Mouse (Mus musculus): Measurements from ENCODE around the gene Stxbp3.

Gene Stxbp3

DNA sequence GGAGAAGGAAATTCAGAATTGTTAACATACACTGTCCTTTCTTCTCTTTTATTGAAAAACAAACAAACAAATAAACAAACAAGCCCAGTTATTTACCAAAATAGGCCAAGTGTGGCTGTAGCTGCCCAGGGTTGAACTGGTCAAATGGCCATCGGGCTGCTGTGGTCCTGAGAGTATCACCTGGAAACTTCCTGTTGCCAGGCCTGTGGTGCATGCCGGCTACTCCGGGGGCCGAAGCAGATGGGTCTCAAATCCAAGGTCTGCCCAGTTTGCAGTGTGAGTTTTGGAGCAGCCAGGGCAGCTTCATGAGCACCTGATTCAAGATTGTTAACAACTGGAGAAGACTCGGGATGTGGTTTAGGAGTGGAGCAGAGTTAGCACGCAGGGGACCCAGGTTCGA is 74.8 kb downstream of the Stxbp3 start:
- DNase-seq (ENCODE audit: low read depth, low spot score): no peak

DNA sequence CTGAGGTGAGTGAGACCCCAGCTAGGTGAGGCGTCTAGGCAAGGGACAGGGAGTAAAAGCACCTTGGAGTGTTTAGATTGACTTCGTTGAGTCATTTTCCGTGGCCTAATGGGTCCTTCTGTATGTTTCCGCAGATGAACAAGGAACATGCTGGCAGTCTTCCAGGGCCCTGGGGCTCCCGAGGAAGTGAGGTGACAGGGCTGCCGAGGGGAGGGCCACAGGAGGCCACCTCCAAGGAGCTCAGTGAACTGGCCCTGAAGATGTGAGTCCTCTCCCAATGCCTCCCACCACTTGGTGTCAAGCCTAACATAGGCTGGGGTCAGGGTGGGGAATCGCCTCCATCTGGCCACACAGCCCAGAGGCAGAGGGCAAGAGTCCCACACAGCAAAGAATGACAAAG is 75.3 kb downstream of the Stxbp3 start:
- no peak for DNase-seq (ENCODE audit: low read depth, low spot score)

DNA sequence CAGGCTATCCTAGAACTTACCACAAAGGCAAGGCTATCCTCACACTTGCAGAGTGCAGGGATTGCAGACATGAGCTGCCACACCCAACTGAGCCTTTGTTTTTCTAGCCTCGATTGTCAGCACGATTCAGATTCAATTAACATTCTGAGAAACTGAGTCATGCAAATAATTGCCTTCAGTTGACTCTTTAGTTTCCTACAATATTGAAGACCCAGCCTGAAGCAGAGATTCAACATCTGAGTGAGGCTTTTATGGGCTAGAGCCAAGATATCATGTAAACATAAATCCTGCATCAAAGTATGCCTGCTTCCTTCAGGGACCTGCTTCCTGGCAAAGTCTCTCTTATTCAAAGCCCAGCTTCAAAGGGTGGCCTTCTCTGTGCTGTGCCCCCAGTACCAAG is 76.6 kb downstream of the Stxbp3 start:
- no peak for DNase-seq (ENCODE audit: low read depth, low spot score)

DNA sequence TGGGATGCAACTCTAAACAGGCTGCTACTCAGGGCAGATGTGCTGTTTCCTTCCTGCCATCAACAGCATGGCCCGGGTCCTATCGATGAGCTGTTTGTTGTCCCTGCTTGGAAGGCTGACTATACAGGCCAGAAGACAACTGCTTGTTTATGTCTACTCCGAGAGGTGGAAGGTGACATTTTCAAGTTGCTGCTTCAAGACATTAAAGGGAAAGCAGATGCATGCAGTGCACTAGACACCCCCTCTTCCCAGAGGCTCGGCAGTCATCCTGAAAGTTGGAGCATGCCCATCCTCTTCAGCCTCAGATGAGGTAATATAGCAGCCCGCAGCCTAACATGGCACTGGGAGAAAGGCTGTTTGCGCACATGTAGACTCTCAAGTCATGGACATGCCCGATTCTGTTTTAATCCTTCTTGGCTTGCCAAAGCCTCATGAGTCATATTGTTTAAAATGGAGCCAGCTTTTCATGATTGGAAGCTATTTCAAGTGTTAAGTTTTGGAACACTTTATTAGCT is 77.7 kb downstream of the Stxbp3 start:
- DNase-seq (ENCODE audit: low read depth, low spot score): no peak

DNA sequence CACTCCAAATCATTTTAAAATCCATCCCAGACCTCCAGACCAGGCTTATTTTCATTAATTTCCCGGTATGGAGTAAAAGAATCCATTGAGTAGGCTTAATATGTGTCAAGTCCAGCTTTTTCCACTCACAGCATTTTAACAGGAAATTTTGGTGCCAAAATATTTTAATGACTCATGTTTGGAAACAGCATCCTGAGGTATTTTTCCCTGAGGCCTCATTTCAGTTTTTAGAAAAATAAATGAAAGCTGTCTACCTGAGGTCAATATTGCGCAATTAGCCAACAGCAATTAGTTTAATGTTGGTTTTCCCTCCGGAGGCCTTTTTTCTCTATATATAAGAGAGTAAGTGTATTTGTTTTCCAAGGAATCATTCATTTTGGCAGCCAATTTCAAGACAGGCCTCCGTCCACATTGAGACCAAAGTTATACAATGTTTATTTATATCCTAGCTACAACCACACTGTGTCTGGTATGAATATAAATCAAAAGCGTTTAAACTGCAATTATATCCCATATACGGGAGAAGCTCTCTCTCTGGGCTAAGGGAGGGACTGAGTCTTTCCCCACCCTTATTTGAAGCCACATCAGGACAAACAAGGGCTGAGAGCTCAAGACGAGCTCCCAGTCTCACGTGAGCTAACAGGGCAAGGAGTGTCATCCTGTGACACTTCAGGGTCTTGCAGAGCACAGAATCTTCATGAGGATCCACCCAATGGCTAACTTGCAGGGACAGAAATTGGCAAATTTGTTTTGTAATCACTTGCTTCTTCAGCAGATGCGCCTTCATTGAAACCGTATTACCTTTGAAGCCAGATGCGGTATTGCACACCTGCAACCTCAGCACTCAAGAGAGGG is 80.5 kb downstream of the Stxbp3 start:
- no peak for DNase-seq (ENCODE audit: low read depth, low spot score)

DNA sequence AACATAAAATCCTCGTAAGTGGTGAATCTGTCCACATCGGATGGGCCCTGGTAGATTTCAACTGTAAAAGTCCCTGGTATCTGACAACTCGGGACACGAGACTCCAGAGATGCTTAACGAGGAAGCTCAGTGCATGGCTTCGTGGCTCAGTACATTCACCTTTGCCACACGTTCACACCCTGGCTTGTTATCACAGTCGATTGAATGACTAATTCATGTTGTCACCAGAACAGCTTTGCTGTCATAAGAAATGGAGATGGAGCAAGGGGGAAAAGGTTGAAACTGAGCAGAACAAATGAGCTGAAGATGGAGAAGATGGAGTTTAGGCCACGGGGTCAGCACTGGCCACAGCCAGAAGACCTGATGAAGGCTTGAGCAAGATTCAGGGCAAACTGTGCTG is 82.8 kb downstream of the Stxbp3 start:
- DNase-seq (ENCODE audit: low read depth, low spot score): no peak

DNA sequence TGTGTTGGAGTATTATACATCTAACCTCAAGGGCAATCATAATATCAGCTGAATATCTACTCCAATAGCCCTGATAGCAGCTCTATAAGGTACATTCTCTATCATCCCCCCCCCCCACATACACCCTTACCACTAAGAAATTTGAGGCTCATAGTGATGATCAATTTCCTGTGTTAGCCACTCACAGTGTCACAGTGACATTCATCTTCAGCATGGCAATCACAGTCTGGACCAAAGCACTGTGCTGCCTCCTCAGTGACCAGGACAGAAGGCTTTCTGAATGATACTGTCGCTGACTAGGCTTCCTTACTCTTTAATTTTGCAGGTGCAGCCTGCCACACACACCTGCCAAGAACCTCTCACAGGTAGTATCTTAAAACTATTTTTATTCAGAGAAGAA is 84.2 kb downstream of the Stxbp3 start:
- no peak for DNase-seq (ENCODE audit: low read depth, low spot score)

DNA sequence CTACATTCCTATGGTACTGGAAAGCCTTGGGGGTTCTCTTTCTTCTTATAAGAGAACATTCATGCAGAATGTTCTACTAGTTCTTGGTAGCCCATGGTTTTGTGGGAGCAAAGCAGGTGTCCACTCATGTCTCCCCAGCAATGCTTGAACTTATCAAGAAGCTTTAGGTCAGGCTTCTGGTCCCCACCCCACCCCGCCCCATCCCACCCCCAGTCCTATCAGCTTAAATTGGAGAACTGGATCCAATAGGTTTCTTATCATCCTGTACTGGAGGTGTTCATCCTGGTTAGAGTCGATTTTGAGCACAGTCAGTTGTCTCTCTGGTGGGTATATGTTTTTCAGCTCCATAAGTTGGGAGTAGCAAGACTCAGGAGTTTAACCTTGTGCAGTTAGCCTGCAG is 84.8 kb downstream of the Stxbp3 start:
- no peak for DNase-seq (ENCODE audit: low read depth, low spot score)

DNA sequence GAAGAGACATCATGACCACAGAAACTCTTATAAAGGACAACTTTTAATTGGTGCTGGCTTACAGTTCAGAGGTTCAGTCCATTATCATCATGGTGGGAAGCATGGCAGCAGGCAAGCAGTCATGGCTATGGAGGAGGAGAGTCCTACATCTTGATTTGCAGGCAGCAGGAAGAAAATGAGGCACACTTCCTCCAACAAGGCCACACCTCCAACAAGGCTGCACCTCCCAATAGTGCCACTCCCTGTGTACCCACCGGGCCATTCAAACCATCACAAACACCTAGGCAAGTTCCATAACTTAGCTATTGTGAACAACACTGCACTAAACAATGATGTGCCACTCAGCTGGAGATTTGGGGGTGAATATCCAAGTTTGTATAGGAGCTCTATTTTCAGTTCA is 85.8 kb downstream of the Stxbp3 start:
- DNase-seq (ENCODE audit: low read depth, low spot score): no peak

DNA sequence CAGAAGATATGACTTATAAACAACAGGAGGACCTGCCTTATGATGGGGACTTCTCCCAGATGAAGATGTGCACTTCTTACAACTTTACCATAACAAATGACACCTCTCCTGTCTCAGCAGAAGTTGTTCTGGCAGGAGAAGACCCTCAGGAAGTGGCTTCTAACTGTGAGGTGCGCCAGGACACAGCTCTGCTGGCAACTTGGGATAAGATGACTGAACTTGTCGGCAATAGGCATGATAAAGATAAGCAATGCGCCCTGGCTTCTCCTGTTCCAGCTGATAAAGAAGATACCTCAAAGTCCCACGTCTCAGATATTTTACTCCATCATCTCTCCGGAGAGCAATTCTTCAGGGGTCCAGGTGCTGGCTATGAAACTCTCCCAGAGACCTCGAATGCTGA is 88.6 kb downstream of the Stxbp3 start:
- no peak for DNase-seq (ENCODE audit: low read depth, low spot score)

DNA sequence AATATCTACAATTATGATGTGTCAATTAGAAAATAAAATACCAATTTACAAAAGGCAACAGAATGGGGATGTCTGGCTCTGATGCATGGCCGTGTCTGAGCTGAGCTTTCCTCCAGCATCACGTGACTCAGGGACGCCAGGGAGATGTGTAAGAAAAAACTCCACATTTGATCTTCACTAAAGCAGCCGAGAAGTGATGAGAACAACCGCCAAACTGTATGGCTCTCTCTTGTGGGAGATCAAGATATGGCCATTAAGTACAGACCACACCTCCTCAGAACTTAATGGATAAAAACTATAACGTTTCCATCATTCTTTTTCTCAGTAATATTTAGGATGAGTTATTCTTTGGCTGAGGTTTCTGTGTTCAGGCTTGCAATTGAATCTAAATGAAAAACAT is 89.3 kb downstream of the Stxbp3 start:
- DNase-seq (ENCODE audit: low read depth, low spot score): no peak

DNA sequence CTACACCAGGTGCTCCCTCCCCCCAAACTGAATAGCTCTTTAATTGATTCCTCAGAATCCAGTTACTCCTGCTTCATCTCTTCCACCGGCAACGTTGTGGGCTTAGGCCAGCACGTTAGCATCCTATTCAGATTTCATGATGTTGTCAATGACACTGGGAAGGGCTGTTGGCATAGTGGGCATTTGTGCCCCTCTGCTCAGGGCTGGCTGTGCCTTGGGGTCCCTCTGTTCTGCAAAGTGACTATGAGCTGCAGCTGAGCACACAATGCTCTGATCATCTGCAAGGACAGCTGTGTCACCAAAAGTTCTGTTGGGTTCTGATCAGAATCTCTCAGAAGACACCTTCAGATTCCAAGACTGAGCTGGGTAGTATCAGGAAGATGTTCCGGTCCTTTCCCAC is 96.3 kb downstream of the Stxbp3 start:
- no peak for DNase-seq (ENCODE audit: low read depth, low spot score)

All from A20 (cell line).